Mouse (Mus musculus) lung, embryonic 16.5 days (tissue): Measurements from ENCODE around the gene Ltbp1. TPM values are rescaled to one million over a fixed set of nuclear protein-coding genes. Genes with fewer than 3 reads are reported as not detected.

Source experiments
- ATAC-seq: fragments of 200-750 bp; cut with Nextera tagmentation; 2 replicates; pipeline ENCODE4 v1.8.0; 2017; ENCODE audit warnings: low read depth, mild to moderate bottlenecking, moderate library complexity
- H3K27ac ChIP-seq: fragments of 300-500 bp; sonication (generic); 2 replicates; pipeline ENCODE4 v1.5.1; 2014; ENCODE audit warnings: mild to moderate bottlenecking, control low read depth, low read length
- H3K27me3 ChIP-seq: fragments of 300-500 bp; sonication (generic); 2 replicates; pipeline ENCODE4 v1.6.1; 2014; ENCODE audit warnings: low read depth, low read length, mixed read lengths; ENCODE audit not compliant: control insufficient read depth, insufficient read depth
- H3K36me3 ChIP-seq: fragments of 300-500 bp; sonication (generic); 2 replicates; pipeline ENCODE4 v1.6.1; 2014; ENCODE audit warnings: low read length; ENCODE audit not compliant: control insufficient read depth, insufficient read depth
- H3K4me1 ChIP-seq: fragments of 300-500 bp; sonication (generic); replicated peaks from 2 replicates; pipeline ENCODE4 v1.6.1; 2014; ENCODE audit warnings: low read length, mixed read lengths; ENCODE audit not compliant: control insufficient read depth, insufficient read depth
- H3K4me2 ChIP-seq: fragments of 300-500 bp; sonication (generic); 2 replicates; pipeline ENCODE4 v1.6.1; 2014; ENCODE audit warnings: low read depth, low read length, control low read depth
- H3K4me3 ChIP-seq: fragments of 300-500 bp; sonication (generic); 2 replicates; pipeline ENCODE4 v1.5.1; 2014; ENCODE audit warnings: mild to moderate bottlenecking, low read length, control low read depth
- H3K9ac ChIP-seq: fragments of 300-500 bp; sonication (generic); 2 replicates; pipeline ENCODE4 v1.6.1; 2014; ENCODE audit warnings: low read length, control low read depth
- H3K9me3 ChIP-seq: fragments of 300-500 bp; sonication (generic); 2 replicates; pipeline ENCODE4 v1.6.1; 2016; ENCODE audit warnings: low read length; ENCODE audit not compliant: control insufficient read depth
- WGBS: fragments of 180-500 bp; shearing (Covaris S2); extraction: QIAGEN DNeasy Blood & Tissue Kit; methylation state at CpG from one replicate; pipeline ENCODE4 v1.1.7; 2014; 5-methylcytosine and 5-hydroxymethylcytosine counted together
- polyA plus RNA-seq: library from polyadenylated mRNA; unstranded; fragments of >200 nt; fragmentation: Nextera tagmentation; extraction: Ambion mirVana; gene quantifications from 2 replicates; pipeline ENCODE4 v1.2.1, GENCODE M21; 2015

The Ltbp1 gene
- polyA plus RNA-seq, 1 experiment from 2014 or later = 24.2 TPM

GRCm38 (mm10) chr17:75109081-75109716 is 103.8 kb downstream of the Ltbp1 start:
- peak; percentile 74 for ATAC-seq
- Histone ChIP-seq H3K27ac (peak overlapping the region; percentile 66), H3K27me3 (no peaks in the 10 kb centered on the region), H3K9me3 (no peaks in the 10 kb centered on the region), H3K9ac (no peak overlapping the region), H3K4me3 (no peak overlapping the region), H3K4me2 (no peak overlapping the region; the same call in 1 of the 2 replicates), H3K36me3 (no peaks in the 10 kb centered on the region), H3K4me1 (peaks cover 6% of the 10 kb centered on the region; the same call in 1 of the 2 replicates)
- 53% methylated on average over 5 of the region's 5 CpGs for WGBS

DNA sequence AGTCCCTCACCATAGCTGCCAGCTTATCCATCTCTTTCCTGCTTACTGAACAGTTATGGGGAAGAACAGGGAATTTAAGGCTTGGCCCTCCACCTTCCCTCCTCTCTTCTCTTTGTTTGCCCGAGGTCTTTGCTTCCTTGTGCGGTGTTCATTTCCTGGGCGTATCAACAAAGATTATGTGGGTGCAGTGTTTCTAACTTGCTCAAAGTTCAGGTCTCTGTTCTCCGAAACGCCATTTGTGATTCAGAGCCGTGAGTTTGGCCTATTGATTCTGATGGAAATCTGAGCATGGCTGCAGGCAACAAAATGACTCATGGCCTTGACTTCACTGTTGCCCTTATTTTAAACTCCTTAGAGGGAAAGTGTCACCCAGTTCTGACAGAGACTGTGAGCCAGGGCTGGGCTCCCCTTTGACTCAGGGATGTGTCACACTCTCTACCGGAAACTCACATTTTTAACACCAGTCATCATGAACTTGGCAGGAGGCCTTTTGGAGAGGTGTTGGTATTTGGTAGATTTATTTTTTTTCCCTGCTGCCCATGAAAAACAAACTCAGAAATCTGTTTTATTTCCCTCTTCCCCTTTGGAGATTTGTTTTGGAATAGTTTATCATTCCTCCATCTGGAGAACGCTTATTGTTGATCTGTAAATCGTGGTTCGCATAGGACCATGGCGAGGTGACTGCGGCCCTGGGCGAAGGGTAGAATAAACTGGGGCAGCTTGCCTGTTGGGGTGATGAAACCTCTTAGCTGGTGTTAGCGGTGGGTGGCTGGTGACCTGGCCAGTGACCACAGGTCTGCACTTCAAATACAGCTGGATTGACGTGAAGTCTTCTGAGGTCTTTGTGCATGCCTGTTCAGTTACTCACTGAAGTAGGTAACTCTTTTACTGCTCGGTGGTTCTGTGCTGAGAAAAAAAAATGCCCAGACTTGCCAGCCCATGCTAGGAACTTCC is 105.2 kb downstream of the Ltbp1 start:
- peak; percentile 58; the same call in 1 of the 2 replicates for ATAC-seq
- Histone ChIP-seq H3K4me2 (no peak overlapping the region), H3K4me1 (peaks cover 6% of the 10 kb centered on the region; the same call in 1 of the 2 replicates), H3K27me3 (no peaks in the 10 kb centered on the region), H3K4me3 (no peak overlapping the region), H3K9ac (no peak overlapping the region), H3K36me3 (no peaks in the 10 kb centered on the region), H3K9me3 (no peaks in the 10 kb centered on the region), H3K27ac (peak overlapping the region; percentile 66)
- WGBS = 61% methylated on average over 16 of the region's 16 CpGs

DNA sequence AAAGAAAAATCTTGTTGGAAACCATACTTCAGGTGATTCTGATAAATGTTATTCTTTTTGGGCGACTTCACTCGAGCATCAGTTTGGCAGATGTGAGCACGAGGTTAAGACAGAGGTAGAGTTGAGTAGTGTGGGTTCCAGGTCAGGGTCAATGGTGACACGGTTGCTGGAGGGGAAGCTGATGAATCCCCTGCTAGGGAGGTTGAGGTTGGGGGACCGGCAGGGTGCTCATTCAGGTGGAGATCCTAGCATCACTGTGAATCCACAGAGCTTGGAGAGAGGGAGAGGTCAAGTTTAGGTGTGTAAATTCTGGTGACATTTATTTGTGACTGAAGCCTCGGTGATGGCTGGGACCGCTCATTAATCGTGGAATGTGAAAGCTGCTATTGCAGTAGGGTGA is 110.2 kb downstream of the Ltbp1 start:
- H3K4me2 ChIP-seq = no peak overlapping the region

GRCm38 (mm10) chr17:75118896-75119295 is 113.5 kb downstream of the Ltbp1 start:
- H3K4me1 ChIP-seq = peaks cover 8% of the 10 kb centered on the region; the same call in 1 of the 2 replicates
- H3K27ac ChIP-seq = no peak overlapping the region
- no peaks in the 10 kb centered on the region for H3K27me3 ChIP-seq
- H3K9ac ChIP-seq = no peak overlapping the region
- no peak overlapping the region for H3K4me3 ChIP-seq
- H3K9me3 ChIP-seq = no peaks in the 10 kb centered on the region
- H3K36me3 ChIP-seq = no peaks in the 10 kb centered on the region
- H3K4me2 ChIP-seq = no peak overlapping the region
- 0 out of 2 replicates have a peak, but pooled peaks have one; percentile 13 for ATAC-seq
- 82% methylated on average over 3 of the region's 3 CpGs for WGBS

More for the DNA sequence above, 110.2 kb downstream of the Ltbp1 start:
- Histone ChIP-seq H3K27ac (no peak overlapping the region), H3K9ac (no peak overlapping the region), H3K9me3 (no peaks in the 10 kb centered on the region), H3K27me3 (no peaks in the 10 kb centered on the region), H3K4me3 (no peak overlapping the region), H3K36me3 (no peaks in the 10 kb centered on the region), H3K4me1 (peaks cover 12% of the 10 kb centered on the region; the same call in 1 of the 2 replicates)
- 66% methylated on average over 8 of the region's 8 CpGs for WGBS
- no peak for ATAC-seq

GRCm38 (mm10) chr17:75119422-75119821 is 114.1 kb downstream of the Ltbp1 start:
- WGBS = 33% methylated on average over 3 of the region's 3 CpGs
- peaks cover 8% of the 10 kb centered on the region; the same call in 1 of the 2 replicates for H3K4me1 ChIP-seq
- H3K9ac ChIP-seq = no peak overlapping the region
- H3K9me3 ChIP-seq = no peaks in the 10 kb centered on the region
- no peaks in the 10 kb centered on the region for H3K27me3 ChIP-seq
- H3K4me3 ChIP-seq = no peak overlapping the region
- no peaks in the 10 kb centered on the region for H3K36me3 ChIP-seq
- H3K27ac ChIP-seq = 0 out of 2 replicates have a peak overlapping the region, but pooled peaks have one; percentile 13
- no peak overlapping the region for H3K4me2 ChIP-seq
- peak; percentile 59 for ATAC-seq

- WGBS = 63% methylated on average over 6 of the region's 6 CpGs
- H3K27me3 ChIP-seq = no peaks in the 10 kb centered on the region
- H3K4me3 ChIP-seq = no peak overlapping the region
- H3K9me3 ChIP-seq = no peaks in the 10 kb centered on the region
- H3K36me3 ChIP-seq = no peaks in the 10 kb centered on the region
- 0 out of 2 replicates have a peak, but pooled peaks have one; percentile 16 for ATAC-seq
- H3K4me1 ChIP-seq = peaks cover 8% of the 10 kb centered on the region; the same call in 1 of the 2 replicates
- no peak overlapping the region for H3K27ac ChIP-seq
- H3K9ac ChIP-seq = no peak overlapping the region
- no peak overlapping the region for H3K4me2 ChIP-seq
Observed at GRCm38 (mm10) chr17:75120071-75120470, 114.7 kb downstream of the Ltbp1 start.

GRCm38 (mm10) chr17:75122584-75123282 is 117.4 kb downstream of the Ltbp1 start:
- WGBS = 66% methylated on average over 8 of the region's 8 CpGs
- Histone ChIP-seq H3K4me1 (peaks cover 8% of the 10 kb centered on the region; the same call in 1 of the 2 replicates), H3K4me2 (no peak overlapping the region), H3K9me3 (no peaks in the 10 kb centered on the region), H3K27ac (no peak overlapping the region), H3K36me3 (no peaks in the 10 kb centered on the region), H3K27me3 (no peaks in the 10 kb centered on the region), H3K4me3 (no peak overlapping the region), H3K9ac (no peak overlapping the region)
- no peak for ATAC-seq

GRCm38 (mm10) chr17:75128337-75128935 is 123.1 kb downstream of the Ltbp1 start:
- peaks cover 6% of the 10 kb centered on the region; the same call in 1 of the 2 replicates for H3K4me1 ChIP-seq
- no peaks in the 10 kb centered on the region for H3K27me3 ChIP-seq
- H3K4me3 ChIP-seq = no peak overlapping the region
- H3K9ac ChIP-seq = no peak overlapping the region
- no peaks in the 10 kb centered on the region for H3K9me3 ChIP-seq
- no peaks in the 10 kb centered on the region for H3K36me3 ChIP-seq
- 35% methylated on average over 8 of the region's 8 CpGs for WGBS
- H3K4me2 ChIP-seq = no peak overlapping the region
- no peak overlapping the region for H3K27ac ChIP-seq
- peak; percentile 51 for ATAC-seq
